Mouse (Mus musculus): ENCODE measurements around the gene 1300017J02Rik. TPM values are rescaled to one million over a fixed set of nuclear protein-coding genes. Genes with fewer than 3 reads are reported as not detected.

The 1300017J02Rik gene
- polyA plus RNA-seq, 1 experiment from 2014 or later = 3.6 TPM

GRCm38 (mm10) chr9:103227760-103228159 is 77.1 kb downstream of the 1300017J02Rik start:
- 92% methylated on average over 16 of the region's 16 CpGs for WGBS
- no peak for DNase-seq (ENCODE audit: extremely low spot score, low spot score)

GRCm38 (mm10) chr9:103226806-103227205 is 78.1 kb downstream of the 1300017J02Rik start:
- WGBS = 95% methylated on average over 15 of the region's 15 CpGs
- no peak overlapping the region for H3K4me3 ChIP-seq
- H3K27me3 ChIP-seq (ENCODE audit: poor library complexity, severe bottlenecking) = no peaks in the 10 kb centered on the region
- DNase-seq (ENCODE audit: extremely low spot score, low spot score) = no peak
- H3K4me1 ChIP-seq = peaks cover 10% of the 10 kb centered on the region
- H3K27ac ChIP-seq = no peak overlapping the region
- no peaks in the 10 kb centered on the region for H3K9me3 ChIP-seq
- no peaks in the 10 kb centered on the region for H3K36me3 ChIP-seq (replicated peaks)

More at GRCm38 (mm10) chr9:103227760-103228159, 77.1 kb downstream of the 1300017J02Rik start:
- Histone ChIP-seq H3K36me3 (replicated peaks) (no peaks in the 10 kb centered on the region), H3K4me1 (peaks cover 10% of the 10 kb centered on the region), H3K4me3 (no peak overlapping the region), H3K9me3 (no peaks in the 10 kb centered on the region), H3K27ac (no peak overlapping the region), H3K27me3 (ENCODE audit: poor library complexity, severe bottlenecking) (no peaks in the 10 kb centered on the region)

- WGBS = 64% methylated on average over 3 of the region's 3 CpGs
- H3K9me3 ChIP-seq = no peaks in the 10 kb centered on the region
- H3K4me1 ChIP-seq = peaks cover 6% of the 10 kb centered on the region
- no peaks in the 10 kb centered on the region for H3K36me3 ChIP-seq (replicated peaks)
- no peak for DNase-seq (ENCODE audit: extremely low spot score, low spot score)
- H3K27me3 ChIP-seq (ENCODE audit: poor library complexity, severe bottlenecking) = no peaks in the 10 kb centered on the region
- H3K4me3 ChIP-seq = no peak overlapping the region
- H3K27ac ChIP-seq = no peak overlapping the region
Observed at GRCm38 (mm10) chr9:103225464-103225863, 79.4 kb downstream of the 1300017J02Rik start.

GRCm38 (mm10) chr9:103224721-103225120 is 80.2 kb downstream of the 1300017J02Rik start:
- 90% methylated on average over 7 of the region's 7 CpGs for WGBS
- H3K4me1 ChIP-seq = no peaks in the 10 kb centered on the region
- no peak for DNase-seq (ENCODE audit: extremely low spot score, low spot score)

GRCm38 (mm10) chr9:103214281-103214680 is 90.6 kb downstream of the 1300017J02Rik start:
- H3K36me3 ChIP-seq (replicated peaks) = no peaks in the 10 kb centered on the region
- H3K27ac ChIP-seq = no peak overlapping the region
- H3K4me1 ChIP-seq = peaks cover under 1% of the 10 kb centered on the region
- DNase-seq (ENCODE audit: extremely low spot score, low spot score) = no peak
- H3K27me3 ChIP-seq (ENCODE audit: poor library complexity, severe bottlenecking) = no peaks in the 10 kb centered on the region; the same call in 1 of the 2 replicates
- WGBS = 81% methylated on average over 6 of the region's 6 CpGs
- H3K9me3 ChIP-seq = no peaks in the 10 kb centered on the region
- H3K4me3 ChIP-seq = no peak overlapping the region

More at GRCm38 (mm10) chr9:103224721-103225120, 80.2 kb downstream of the 1300017J02Rik start:
- Histone ChIP-seq H3K27ac (no peak overlapping the region), H3K36me3 (replicated peaks) (no peaks in the 10 kb centered on the region), H3K4me3 (no peak overlapping the region), H3K9me3 (no peaks in the 10 kb centered on the region), H3K27me3 (ENCODE audit: poor library complexity, severe bottlenecking) (no peaks in the 10 kb centered on the region)

- 81% methylated on average over 2 of the region's 2 CpGs for WGBS
Observed at GRCm38 (mm10) chr9:103213631-103214030, 91.3 kb downstream of the 1300017J02Rik start.

GRCm38 (mm10) chr9:103212654-103213420 is 92.0 kb downstream of the 1300017J02Rik start:
- WGBS = 86% methylated on average over 28 of the region's 28 CpGs

More at GRCm38 (mm10) chr9:103213631-103214030, 91.3 kb downstream of the 1300017J02Rik start:
- no peak for DNase-seq (ENCODE audit: extremely low spot score, low spot score)
- H3K4me1 ChIP-seq = peaks cover 6% of the 10 kb centered on the region
- H3K27me3 ChIP-seq (ENCODE audit: poor library complexity, severe bottlenecking) = no peaks in the 10 kb centered on the region; the same call in 1 of the 2 replicates
- H3K4me3 ChIP-seq = no peak overlapping the region
- no peak overlapping the region for H3K27ac ChIP-seq
- no peaks in the 10 kb centered on the region for H3K36me3 ChIP-seq (replicated peaks)
- H3K9me3 ChIP-seq = no peaks in the 10 kb centered on the region

GRCm38 (mm10) chr9:103208802-103209423 is 96.0 kb downstream of the 1300017J02Rik start:
- Histone ChIP-seq H3K36me3 (replicated peaks) (no peaks in the 10 kb centered on the region), H3K9me3 (no peaks in the 10 kb centered on the region), H3K4me3 (no peak overlapping the region), H3K27me3 (ENCODE audit: poor library complexity, severe bottlenecking) (no peaks in the 10 kb centered on the region; the same call in 1 of the 2 replicates), H3K4me1 (peaks cover 11% of the 10 kb centered on the region), H3K27ac (no peak overlapping the region)
- WGBS = 58% methylated on average over 6 of the region's 6 CpGs
- no peak for DNase-seq (ENCODE audit: extremely low spot score, low spot score)

More at GRCm38 (mm10) chr9:103212654-103213420, 92.0 kb downstream of the 1300017J02Rik start:
- no peak overlapping the region for H3K4me3 ChIP-seq
- H3K27me3 ChIP-seq (ENCODE audit: poor library complexity, severe bottlenecking) = no peaks in the 10 kb centered on the region; the same call in 1 of the 2 replicates
- H3K36me3 ChIP-seq (replicated peaks) = no peaks in the 10 kb centered on the region
- no peak for DNase-seq (ENCODE audit: extremely low spot score, low spot score)
- H3K27ac ChIP-seq = no peak overlapping the region
- no peaks in the 10 kb centered on the region for H3K9me3 ChIP-seq
- H3K4me1 ChIP-seq = peaks cover 8% of the 10 kb centered on the region

- peaks cover 11% of the 10 kb centered on the region for H3K4me1 ChIP-seq
- no peaks in the 10 kb centered on the region for H3K9me3 ChIP-seq
- DNase-seq (ENCODE audit: extremely low spot score, low spot score) = peak; percentile 72
- 10% methylated on average over 16 of the region's 16 CpGs for WGBS
- no peaks in the 10 kb centered on the region for H3K36me3 ChIP-seq (replicated peaks)
- no peaks in the 10 kb centered on the region; the same call in 1 of the 2 replicates for H3K27me3 ChIP-seq (ENCODE audit: poor library complexity, severe bottlenecking)
- peak overlapping the region; percentile 33 for H3K4me3 ChIP-seq
- H3K27ac ChIP-seq = no peak overlapping the region
Observed at GRCm38 (mm10) chr9:103207846-103208245, 97.0 kb downstream of the 1300017J02Rik start.

GRCm38 (mm10) chr9:103205786-103206185 is 99.1 kb downstream of the 1300017J02Rik start:
- DNase-seq (ENCODE audit: extremely low spot score, low spot score) = no peak
- Histone ChIP-seq H3K4me3 (no peak overlapping the region), H3K27ac (no peak overlapping the region), H3K27me3 (ENCODE audit: poor library complexity, severe bottlenecking) (no peaks in the 10 kb centered on the region), H3K9me3 (no peaks in the 10 kb centered on the region), H3K4me1 (peaks cover 16% of the 10 kb centered on the region), H3K36me3 (replicated peaks) (no peaks in the 10 kb centered on the region)
- 91% methylated on average over 5 of the region's 5 CpGs for WGBS

GRCm38 (mm10) chr9:103201561-103202260 is 103.2 kb downstream of the 1300017J02Rik start, which contains the start of gene Srprb:
Gene Srprb (minus strand): TSS chr9:103202137.
- H3K9me3 ChIP-seq = no peaks in the 10 kb centered on the region
- peak within 1 kb of the TSS; percentile 96 for H3K27ac ChIP-seq
- peaks cover 38% of the 10 kb centered on the region for H3K36me3 ChIP-seq (replicated peaks)
- WGBS = under 1% methylated on average over 45 of the region's 45 CpGs
- DNase-seq (ENCODE audit: extremely low spot score, low spot score) = peak; percentile 89
- peaks cover 10% of the 10 kb centered on the region for H3K4me1 ChIP-seq
- peak within 1 kb of the TSS; percentile 95 for H3K4me3 ChIP-seq
- H3K27me3 ChIP-seq (ENCODE audit: poor library complexity, severe bottlenecking) = no peaks in the 10 kb centered on the region

Measured in forebrain, embryonic 10.5 days (tissue).